Mouse (Mus musculus) kidney, postnatal 25 days (tissue): ENCODE measurements around the gene Gtse1.

Experiments
- DNase-seq, 2 experiments: peaks; one replicate each; pipeline ENCODE4 v3.0.0; 2021; ENCODE audit warnings: mixed read lengths in 2 of 2

Gtse1 gene

DNA sequence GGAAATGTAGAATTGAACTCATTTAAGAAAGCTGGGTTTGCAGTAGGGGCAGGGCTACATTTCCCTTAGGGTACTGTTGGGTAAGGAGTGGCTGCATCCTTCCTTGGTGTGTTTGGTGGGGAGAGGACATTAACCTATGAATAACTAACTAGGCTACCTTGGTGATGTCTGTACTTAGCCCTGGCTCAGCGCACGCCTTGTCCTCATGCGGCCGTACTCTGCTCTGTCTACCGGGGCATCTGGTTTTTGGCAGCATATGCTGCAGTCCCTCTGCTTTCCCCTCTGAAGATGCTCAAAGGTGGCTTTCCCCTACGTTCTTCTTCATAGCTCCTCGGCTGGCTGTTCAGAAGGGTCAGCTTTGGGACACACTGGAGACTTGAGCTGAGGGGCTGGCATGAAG is 17.8 kb downstream of the Gtse1 start:
- peak; percentile 53 to 83 for DNase-seq

DNA sequence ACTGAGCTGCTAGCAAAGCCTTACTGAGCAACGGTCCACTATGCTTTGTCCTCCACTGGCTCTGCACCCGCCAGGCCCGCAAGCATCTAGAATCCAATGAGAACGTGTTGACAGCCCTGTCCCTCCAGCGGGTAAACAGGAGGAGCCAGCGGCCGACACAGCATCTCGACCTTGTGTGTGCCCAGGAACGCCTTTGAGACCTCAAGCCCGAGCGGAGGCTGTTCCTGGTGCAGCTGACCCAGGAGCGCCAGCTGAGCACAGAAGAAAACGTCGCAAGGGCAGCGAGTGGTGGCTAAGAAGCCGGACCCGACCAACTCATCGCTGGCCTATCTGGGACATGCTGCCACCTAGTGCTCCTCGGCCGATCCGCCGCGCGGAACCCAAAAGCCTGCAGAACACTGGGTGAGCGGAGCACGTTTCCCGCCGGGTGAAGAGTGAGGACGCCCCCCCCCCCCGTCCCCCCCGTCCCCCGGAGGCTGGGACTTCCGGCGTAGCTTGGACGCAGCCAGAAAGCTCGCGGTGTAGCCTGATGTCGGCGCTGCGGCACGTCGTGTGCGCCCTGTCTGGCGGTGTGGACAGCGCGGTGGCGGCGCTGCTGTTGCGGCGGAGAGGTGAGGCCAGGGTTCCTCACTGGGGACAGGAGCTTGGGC is 19.4 kb downstream of the Gtse1 start, which contains the start of gene Trmu:
Trmu (plus strand) TSS at position 465 of the 650 bp plus-strand sequence.
- peak; percentile 93 to 97 for DNase-seq

DNA sequence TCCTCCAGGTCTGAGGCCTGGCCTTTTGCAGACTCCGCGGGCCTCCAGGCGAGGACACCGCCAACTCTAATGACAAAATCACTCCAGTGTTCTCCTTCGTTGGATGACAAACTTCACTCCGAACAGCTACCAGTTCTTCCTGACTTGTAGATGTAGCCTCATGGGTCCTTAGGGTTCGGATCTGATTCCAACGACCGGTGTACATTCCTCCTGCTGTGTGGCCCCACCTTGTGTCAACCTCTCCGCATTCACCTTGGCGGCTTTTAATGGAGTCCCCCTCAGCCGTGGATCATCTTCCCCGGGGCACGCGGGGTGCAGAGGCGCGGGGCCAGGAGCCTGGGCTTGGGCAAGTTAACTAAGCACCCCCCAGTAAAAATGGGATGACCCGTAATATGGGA is 20.0 kb downstream of the Gtse1 start:
- DNase-seq = peak; percentile 8 to 58

DNA sequence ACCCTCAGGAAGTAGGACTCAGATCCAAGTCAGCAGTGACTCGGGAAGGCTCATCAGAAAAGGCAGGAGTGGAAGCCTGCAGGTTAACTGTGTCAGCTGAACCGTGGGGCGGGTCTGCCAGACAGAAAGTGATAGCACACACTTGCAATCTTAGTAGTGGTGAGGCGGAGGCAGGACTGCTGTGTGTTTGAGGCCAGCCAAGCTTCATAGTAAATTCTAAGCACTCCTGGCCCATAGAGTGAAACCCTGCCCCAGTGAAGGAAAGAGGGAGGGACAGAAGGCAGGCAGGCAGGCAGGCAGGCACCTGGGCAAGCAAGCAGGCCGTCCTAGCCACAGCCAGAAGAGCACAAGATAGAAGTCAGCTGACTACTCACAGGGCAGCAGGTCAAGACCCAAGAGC is 26.1 kb downstream of the Gtse1 start:
- peak in 1 of 2 experiments; percentile 44 for DNase-seq

DNA sequence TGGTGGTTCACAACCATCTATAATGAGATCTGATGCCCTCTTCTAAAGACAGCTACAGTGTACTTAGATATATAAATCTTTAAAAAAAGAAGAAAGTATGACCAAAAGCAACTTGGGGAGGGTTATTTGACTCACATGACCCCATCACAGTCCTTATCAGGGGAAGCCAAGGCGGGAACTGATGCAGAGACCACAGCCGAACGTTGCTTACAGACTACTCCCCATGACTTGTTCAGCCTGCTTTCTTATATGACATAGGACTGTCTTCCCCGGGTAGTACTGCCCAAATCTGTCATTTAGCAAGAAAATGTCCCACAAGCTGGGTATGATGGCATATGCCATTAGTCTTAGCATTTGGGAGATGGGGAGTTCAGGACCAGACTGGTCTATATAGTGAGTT is 29.7 kb downstream of the Gtse1 start:
- no peak for DNase-seq

DNA sequence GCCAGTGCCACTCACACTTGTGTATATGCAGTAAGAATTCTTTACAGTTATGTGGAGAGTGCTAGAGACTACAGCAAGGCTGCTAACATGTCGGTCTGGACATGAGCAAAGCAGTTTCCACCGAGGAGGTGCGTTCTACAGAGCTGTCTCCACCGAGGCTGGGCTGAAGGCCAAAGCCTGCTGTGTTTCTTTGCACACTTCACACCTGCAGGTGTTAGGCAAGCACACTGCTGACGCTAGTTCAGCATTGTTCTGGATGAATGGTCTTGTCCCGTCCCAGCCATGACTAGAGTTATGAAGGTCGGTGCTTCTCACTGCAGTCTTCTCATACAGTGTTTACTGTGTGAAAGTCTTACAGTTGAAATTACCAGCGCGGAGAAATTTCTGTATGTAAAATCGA is 32.4 kb downstream of the Gtse1 start:
- DNase-seq = no peak

DNA sequence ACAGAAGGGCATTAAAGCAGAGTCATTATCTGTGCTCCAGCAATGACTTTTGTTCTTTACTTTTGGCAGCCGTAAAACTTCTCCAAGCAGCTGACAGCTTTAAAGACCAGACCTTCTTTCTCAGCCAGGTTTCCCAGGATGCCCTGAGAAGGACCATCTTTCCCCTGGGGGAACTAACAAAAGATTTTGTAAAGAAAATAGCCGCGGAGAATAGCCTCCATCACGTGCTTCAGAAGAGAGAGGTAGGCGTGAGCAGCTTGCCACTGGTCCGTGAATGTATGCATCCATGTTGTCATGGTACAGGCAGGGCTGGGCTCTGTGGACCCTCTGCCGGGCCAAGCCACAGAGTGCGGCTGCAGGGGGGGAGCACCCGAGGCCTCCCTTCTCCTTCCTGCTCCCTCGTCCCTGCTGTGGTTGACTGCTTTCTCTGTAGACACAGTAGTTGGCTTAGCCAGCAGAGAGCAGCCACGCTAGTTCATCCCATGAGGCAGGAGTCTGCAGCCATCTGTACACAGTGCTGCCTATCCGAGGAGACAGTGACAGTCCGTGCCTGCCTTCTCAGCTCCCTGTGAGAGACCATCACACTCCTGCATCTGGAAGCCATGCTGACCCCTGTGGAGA is 33.1 kb downstream of the Gtse1 start:
- no peak for DNase-seq

DNA sequence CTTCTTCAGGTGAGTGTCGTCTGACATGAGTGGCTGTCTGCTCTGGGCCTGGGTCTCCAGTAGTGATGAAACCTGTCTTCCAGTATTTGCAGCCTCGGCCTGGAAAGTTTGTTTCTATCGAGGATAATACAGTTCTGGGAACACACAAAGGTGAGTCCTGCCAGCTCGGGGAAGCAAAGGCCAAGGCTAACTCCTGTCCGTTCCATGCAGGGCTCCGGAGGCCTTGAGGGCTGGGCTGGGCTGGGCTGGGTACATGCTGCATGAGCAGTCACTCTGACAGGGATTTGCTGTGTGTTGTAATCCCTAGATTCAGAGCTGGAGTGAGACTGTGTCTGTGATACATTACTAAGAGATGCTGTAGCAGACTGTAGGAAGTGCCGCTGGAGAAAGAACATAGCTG is 34.3 kb downstream of the Gtse1 start:
- DNase-seq = no peak

DNA sequence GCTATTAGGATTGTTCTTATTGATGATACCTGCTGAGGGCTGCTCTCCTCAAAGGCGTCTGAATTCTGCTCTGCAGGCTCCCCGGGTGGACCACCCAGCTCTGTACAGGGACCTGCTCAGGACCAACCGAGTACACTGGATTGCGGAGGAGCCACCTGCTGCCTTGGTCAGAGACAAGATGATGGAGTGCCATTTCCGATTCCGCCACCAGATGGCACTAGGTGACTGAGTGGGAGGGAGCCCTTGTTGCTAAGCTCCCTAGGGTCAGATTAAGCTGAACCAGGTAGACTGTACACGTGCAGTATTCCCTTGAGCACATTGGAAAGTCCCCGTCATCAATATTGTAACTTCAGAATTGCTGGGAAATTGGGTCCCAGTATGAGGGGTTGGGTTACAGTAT is 36.7 kb downstream of the Gtse1 start:
- peak; percentile 78 to 90 for DNase-seq

DNA sequence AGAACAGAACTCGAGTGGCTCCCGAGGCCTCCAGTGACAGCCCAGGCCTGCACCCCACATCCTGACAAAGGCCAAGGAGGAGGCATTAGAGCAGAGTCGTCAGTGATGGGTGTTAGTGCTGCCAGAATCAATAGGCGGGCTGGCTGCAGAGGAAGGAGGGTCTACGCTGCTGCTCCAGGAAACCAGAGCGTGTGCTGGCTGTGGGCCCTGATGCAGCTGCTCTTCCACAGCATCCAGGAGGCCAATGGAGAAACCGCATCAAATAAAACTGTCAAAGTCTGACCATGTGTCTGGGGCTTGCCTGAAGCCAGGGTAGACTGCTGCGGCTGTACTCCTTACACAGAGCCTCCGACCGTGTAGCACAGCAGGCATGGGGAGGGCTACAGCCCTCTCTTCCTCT is 37.6 kb downstream of the Gtse1 start:
- DNase-seq = no peak

DNA sequence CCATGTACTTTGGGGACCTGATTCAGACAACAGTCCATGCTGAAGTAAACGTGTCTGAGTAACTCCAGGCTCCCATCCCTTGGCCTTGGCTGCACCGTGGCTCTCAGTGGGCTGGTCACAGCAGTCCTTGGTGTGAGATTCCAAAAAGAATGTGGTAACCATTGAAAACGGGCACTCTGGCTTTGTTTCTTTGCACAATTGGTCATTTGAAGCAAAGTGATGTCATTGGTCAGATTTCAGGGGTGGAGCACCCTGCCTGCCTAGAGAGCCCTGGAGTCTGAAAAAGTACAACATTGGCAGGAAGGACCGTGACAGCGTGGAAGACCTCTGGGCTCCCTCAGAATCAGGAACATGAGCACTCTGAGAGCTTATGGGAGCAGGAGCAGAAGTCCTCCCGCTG is 39.9 kb downstream of the Gtse1 start:
- DNase-seq = no peak

DNA sequence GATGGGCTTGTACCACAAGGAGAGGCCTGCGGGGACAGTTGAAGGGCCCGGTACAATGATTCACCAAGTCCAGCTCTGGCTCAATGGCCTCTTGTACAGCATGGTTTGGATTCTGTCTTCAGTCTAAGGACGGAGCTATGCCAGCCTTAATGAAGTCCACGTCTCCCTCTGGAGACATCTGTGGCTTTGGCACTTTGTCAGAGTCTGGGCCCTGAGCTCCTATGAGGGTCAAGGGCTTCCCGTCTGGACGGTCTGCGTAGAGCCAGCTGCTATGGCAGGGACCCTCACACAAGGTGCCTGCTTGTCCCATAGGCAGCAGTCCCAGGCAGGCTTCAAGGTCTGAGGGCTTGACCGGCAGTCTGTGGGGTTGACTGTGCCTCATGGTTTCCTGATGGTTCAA is 40.8 kb downstream of the Gtse1 start:
- DNase-seq = no peak

DNA sequence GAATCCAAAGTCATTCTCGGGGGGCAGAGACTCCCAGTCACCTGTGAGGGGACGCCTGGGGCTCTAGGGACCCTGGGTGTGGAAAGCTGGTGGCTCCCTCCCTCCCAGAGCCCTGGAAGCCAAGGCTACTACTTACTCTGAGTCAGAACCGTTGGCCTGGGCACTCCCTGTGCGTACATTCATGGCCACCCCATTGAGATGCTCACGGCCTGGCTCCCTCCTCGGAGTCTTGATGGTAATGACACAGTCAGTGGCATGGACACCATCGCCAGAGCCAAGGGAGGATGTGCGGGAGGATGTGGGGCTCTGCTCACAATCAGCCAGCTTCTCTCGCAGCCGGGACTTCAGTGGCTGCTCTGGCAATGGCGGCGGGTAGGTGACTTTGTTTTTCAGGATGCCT is 41.3 kb downstream of the Gtse1 start:
- no peak for DNase-seq

DNA sequence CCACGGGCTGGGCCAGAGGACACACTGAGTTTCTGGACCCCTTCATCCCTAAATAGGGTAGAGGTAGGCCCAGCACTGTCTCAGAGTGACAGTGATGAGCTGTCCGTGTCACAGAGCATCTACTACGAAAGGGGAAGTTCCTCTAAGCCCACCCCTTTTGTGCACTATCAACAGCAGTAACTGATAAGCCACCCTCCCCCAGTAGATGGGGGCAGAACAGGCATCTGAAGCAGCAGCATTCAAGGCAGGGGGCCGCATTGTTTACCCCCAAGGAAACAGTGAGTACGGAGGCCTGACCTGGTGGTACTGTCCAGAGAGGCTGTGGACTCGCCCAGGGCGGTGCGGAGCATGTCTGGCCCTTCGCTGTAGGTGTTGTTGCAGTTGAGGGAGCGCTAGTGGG is 43.0 kb downstream of the Gtse1 start:
- DNase-seq = no peak

DNA sequence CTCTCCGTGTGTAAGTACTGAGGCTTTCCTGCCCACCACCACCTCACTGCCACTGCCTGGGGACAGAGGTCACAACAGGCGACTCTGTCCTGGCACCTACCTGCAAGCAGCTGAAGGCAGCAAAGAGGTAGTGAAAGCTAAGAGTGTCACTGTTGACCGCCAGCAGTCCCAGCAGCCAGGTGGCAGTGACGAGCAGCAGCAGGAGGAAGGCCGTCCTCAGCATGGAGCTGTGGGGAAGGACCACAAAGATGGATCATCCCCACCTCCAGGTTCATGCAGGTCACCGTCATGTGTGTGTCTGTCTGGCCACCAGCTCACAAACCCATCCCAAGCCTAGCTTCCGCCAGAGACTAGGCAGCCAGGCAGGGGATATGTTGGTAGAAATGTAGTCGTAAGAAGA is 44.3 kb downstream of the Gtse1 start:
- DNase-seq = peak; percentile 14 to 40

DNA sequence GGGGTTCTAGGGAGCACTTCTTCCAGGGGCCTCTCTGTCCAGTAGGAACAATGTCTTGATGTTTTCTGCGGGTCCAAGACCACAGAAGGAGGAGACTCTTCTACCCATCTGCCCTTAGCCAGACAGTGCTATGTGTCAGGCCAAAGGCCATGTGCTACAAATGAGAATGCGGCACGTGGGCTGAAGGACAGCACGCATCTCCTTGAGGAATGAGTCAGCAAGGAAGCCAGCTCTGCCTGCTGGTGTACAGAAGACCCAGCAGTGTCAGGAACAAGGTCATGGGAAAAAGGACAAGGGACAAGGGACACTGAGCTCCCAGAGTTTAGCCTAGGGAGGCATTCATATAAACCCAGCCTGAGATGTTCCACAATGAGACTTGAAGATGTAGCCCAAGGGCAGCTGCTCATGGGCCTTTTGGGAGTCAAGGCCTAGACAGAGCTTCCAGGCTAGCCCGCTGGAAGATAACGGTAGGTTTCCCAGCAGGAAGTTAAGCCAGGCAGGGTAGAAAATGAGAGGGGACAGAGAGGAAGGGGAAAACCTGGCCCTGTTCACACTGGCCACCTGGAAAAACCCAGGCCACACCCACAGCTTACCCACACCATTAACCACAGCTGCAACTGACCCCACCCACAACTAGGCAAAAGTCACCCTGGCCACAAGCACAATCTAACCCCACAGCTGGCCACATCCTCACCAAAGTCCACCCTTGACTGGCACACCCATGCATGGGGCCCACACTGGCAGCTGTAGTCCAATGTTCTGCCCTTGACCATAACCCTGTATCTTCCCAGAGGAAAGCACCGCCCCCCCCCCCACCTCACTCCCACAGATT is 49.3 kb downstream of the Gtse1 start:
- peak; percentile 24 to 70 for DNase-seq

DNA sequence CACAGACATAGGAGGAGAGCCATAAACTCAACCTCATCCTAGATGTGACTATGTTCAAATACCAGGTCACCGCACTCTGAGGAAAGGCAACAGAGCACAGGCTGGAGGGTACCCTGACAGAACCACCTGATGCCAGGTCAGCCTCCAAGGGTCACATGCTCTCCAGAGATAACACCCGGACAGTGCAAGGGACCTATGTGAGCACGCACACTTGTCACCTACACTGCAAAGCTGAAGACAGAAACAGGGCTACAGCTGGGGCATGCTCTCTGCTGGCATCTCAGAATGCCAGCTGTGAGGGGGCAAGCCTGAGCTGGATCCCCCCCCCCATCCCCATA is 49.9 kb downstream of the Gtse1 start:
- no peak for DNase-seq

DNA sequence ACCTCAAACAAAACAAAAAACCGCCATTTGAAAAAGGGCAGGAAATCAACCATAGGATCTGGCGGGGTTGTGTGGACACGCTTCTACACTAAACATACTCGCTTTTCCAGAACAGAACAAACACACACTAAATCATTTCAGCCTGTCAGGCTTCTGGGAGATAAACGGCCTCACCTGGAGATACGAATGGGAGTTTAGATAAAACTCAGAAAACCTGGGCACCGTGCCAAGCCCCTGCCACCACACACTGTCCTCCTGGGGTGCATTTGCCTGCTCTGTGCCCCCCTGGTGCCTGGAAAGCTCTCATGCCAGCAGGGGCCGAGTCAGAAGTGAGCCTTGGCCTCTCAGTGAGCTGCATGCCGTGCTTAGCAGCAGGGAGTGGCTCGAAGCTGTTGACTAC is 50.4 kb downstream of the Gtse1 start:
- peak; percentile 27 to 38 for DNase-seq

DNA sequence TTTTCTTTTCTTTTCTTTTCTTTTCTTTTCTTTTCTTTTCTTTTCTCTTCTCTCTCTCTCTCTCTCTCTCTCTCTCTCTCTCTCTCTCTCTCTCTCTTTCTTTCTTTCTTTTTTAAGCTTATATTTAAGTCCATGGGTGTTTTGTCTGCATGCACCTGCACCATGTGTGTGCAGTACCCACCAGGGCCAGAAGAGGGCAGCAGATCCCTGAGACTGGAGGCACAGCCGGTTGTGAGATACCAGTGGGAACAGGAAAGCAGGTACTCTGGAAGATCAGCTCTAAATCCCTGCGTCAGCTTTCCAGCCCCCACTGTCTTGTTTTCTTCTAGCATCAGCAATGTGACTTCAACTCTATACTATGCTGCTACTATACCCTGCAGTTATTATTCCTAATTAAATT is 54.1 kb downstream of the Gtse1 start:
- peak; percentile 77 to 86 for DNase-seq

DNA sequence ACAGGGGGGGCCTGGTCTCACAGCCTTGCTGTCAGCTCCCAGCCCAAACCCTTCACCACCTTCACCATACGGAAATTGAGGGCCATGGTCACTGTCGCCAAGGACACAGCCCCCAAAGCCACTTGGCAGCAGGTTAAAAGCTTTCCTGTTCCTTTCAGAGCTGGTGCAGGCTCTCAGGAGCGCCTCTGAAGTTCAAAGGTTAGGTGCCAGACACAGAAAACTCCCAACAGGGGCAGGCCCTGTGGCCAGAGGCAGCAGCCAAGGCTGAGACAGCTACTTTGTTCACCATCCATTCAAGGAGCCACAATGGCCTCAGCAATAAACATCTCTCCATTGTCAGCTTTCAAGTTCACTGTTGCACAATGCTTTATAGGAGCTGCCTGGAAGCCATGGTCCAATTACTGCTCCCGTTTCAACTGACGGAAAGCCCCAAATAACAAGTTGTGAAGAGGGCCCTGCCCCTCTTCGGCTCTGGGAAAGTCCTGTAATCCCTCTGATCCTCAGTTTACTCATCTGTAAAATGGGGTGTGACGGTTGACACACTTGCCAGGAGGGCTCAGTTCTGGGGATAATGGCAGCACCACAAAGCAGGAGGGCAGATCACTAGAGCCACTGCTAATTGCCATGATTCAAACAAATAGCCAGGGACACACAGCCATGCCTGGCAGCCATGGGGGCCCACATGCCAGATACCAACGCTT is 59.8 kb downstream of the Gtse1 start:
- DNase-seq = peak; percentile 28 to 51

DNA sequence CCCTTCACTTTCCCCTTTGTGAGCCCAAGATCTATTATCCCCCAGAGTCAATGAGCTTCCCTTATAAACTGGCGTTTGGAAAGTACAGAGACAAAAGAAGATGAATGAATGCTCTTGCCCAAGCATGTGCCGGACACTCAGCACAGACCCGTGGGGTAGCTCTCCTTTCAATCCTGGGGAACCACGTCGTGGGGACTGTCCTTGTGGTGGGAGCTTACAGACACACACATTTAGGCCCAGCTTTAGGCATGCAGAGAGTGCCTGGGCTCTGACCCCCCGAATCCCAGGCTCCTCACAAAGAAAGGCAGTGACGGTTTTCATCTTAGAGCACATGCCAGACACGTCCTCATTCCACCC is 60.3 kb downstream of the Gtse1 start:
- no peak for DNase-seq

DNA sequence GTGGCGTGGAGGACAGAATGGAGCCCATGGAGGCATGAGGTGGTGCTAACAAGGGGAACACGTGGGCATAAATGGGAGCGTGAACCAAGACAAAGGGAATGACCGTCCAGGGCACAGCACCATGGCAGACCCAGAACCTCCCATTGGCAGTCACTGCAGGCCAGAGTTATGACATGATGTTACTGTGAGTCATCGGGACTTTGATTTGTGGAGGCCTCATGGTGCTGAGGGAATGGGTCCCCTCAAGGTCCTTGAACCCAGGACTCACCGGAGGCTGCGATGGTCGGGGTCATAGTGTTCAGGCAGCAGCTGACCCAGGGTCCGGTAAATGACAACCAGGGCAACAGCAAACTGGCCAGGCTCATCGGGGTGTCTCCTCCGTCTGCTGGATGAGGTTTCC is 62.3 kb downstream of the Gtse1 start:
- no peak for DNase-seq
